Mouse (Mus musculus) limb, embryonic 11.5 days (tissue): ENCODE data around the gene Hmcn1. TPM values are rescaled to one million over a fixed set of nuclear protein-coding genes. Genes with fewer than 3 reads are reported as not detected.

Source experiments
- ATAC-seq: fragments of 200-750 bp; cut with Nextera tagmentation; 2 replicates; pipeline ENCODE4 v1.8.0; 2017; ENCODE audit warnings: low read depth; ENCODE audit not compliant: insufficient number of reproducible peaks, low FRiP score, low TSS enrichment
- DNase-seq: peaks from one replicate; pipeline ENCODE4 v3.0.0-alpha.2; 2015; ENCODE audit warnings: low spot score
- H3K27ac ChIP-seq: fragments of 300-500 bp; sonication (generic); replicated peaks from 2 replicates; pipeline ENCODE4 v1.5.1; 2014; ENCODE audit warnings: low read depth, mild to moderate bottlenecking, low read length
- H3K27me3 ChIP-seq: fragments of 300-500 bp; sonication (generic); 2 replicates; pipeline ENCODE4 v1.6.1; 2014; ENCODE audit warnings: mild to moderate bottlenecking, low read length, mixed read lengths; ENCODE audit not compliant: control insufficient read depth, insufficient read depth
- H3K36me3 ChIP-seq: fragments of 300-500 bp; sonication (generic); 2 replicates; pipeline ENCODE4 v1.6.1; 2014; ENCODE audit warnings: mild to moderate bottlenecking, low read length, moderate library complexity, mixed read lengths; ENCODE audit not compliant: control insufficient read depth, insufficient read depth
- H3K4me1 ChIP-seq: fragments of 300-500 bp; sonication (generic); 2 replicates; pipeline ENCODE4 v1.6.1; 2014; ENCODE audit warnings: low read length, mixed read lengths; ENCODE audit not compliant: control insufficient read depth, insufficient read depth
- H3K4me2 ChIP-seq: fragments of 300-500 bp; sonication (generic); 2 replicates; pipeline ENCODE4 v1.6.1; 2014; ENCODE audit warnings: low read depth, mild to moderate bottlenecking, moderate library complexity; ENCODE audit not compliant: severe bottlenecking
- H3K4me3 ChIP-seq: fragments of 300-500 bp; sonication (generic); 2 replicates; pipeline ENCODE4 v1.5.1; 2014; ENCODE audit warnings: low read depth, low read length
- H3K9ac ChIP-seq: fragments of 300-500 bp; sonication (generic); 2 replicates; pipeline ENCODE4 v1.6.1; 2014; ENCODE audit warnings: mild to moderate bottlenecking, low read length
- H3K9me3 ChIP-seq: fragments of 300-500 bp; sonication (generic); 2 replicates; pipeline ENCODE4 v1.6.1; 2016; ENCODE audit warnings: low read length; ENCODE audit not compliant: control insufficient read depth
- WGBS: fragments of 180-500 bp; shearing (Covaris S2); extraction: QIAGEN DNeasy Blood & Tissue Kit; methylation state at CpG from one replicate; pipeline ENCODE4 v1.1.7; 2014; 5-methylcytosine and 5-hydroxymethylcytosine counted together
- polyA plus RNA-seq: library from polyadenylated mRNA; unstranded; fragments of >200 nt; fragmentation: Nextera tagmentation; extraction: Ambion mirVana; gene quantifications from 2 replicates; pipeline ENCODE4 v1.2.1, GENCODE M21; 2014

The Hmcn1 gene
- polyA plus RNA-seq, 1 experiment from 2014 or later, result 28.0 TPM

DNA sequence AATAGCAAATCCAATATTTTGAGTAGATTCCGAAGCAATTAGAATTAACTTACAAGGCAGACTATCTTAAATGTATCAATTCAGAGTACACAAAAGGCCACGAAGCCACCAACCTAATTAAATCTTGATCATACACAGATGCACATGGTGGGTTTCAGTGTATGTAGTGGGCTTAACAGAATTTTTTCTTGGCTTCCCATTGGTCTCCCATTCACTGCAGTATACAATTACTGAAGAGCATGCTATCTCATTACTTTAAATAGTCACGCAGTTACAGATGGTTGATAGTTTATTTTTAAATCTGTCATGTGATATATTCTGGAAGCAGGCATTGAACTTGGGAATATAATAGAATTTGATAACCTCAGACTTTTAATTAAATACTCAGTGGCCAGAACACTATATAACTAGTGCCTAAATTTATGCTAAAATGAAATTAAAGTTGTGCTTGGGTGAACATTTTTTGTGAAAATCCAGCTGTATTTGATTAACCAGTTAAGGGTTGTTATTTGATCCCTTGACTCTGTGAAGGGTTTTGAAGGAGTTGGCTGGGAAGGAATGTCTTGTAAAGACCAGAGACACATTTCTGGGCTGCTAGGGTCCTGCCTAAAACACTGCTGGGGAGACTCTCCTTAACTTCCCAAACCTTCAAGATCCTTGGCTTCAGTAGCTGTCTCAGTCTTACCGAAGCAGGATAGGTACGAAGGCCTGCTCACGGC, 455.7 kb downstream of the Hmcn1 start:
- no peaks in the 10 kb centered on the region for H3K9me3 ChIP-seq
- H3K9ac ChIP-seq, result no peak overlapping the region
- peak; percentile 55 for ATAC-seq
- 38% methylated on average over 6 of the region's 6 CpGs for WGBS
- no peak overlapping the region for H3K4me2 ChIP-seq
- H3K27me3 ChIP-seq, result no peaks in the 10 kb centered on the region
- no peak overlapping the region for H3K4me3 ChIP-seq
- DNase-seq, result peak; percentile 41
- peaks cover 18% of the 10 kb centered on the region; the same call in 1 of the 2 replicates for H3K4me1 ChIP-seq
- no peaks in the 10 kb centered on the region for H3K36me3 ChIP-seq
- peak overlapping the region; percentile 68 for H3K27ac ChIP-seq

- H3K4me1 ChIP-seq, result peaks cover 18% of the 10 kb centered on the region; the same call in 1 of the 2 replicates
- no peak overlapping the region for H3K4me3 ChIP-seq
- H3K27me3 ChIP-seq, result no peaks in the 10 kb centered on the region
- H3K9me3 ChIP-seq, result no peaks in the 10 kb centered on the region
- 36% methylated on average over 16 of the region's 16 CpGs for WGBS
- ATAC-seq (peak; percentile 46), DNase-seq (peak; percentile 58)
- peak overlapping the region; percentile 81 for H3K27ac ChIP-seq
- H3K4me2 ChIP-seq, result no peak overlapping the region
- no peak overlapping the region for H3K9ac ChIP-seq
- no peaks in the 10 kb centered on the region for H3K36me3 ChIP-seq
Observed at GRCm38 (mm10) chr1:150535770-150536534, 457.3 kb downstream of the Hmcn1 start.

DNA sequence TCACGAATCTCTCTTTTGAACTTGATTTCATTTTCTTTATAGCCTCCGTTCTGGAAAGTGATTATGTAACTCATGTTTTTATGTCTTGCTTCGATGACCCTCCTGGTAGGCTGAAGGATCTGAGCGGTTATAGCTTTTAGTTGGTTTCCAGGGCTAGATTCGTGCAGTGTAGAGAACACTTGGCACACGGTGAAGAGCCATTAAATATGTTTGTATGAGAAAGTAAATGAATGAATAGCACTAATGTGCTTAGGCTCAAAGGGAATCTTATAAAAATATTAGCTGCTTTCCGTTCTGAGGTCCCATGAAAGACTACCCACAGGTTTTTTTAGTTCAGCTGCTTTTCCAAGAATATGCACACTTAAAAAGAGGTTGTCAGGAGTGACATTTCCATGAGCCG, 458.6 kb downstream of the Hmcn1 start:
- 94% methylated on average over 8 of the region's 8 CpGs for WGBS
- no peak overlapping the region for H3K4me2 ChIP-seq
- no peaks in the 10 kb centered on the region for H3K9me3 ChIP-seq
- no peaks in the 10 kb centered on the region for H3K27me3 ChIP-seq
- DNase-seq, result no peak
- no peaks in the 10 kb centered on the region for H3K36me3 ChIP-seq
- ATAC-seq, result no peak
- peaks cover 18% of the 10 kb centered on the region; the same call in 1 of the 2 replicates for H3K4me1 ChIP-seq
- H3K27ac ChIP-seq, result no peak overlapping the region
- H3K4me3 ChIP-seq, result no peak overlapping the region
- no peak overlapping the region for H3K9ac ChIP-seq

DNA sequence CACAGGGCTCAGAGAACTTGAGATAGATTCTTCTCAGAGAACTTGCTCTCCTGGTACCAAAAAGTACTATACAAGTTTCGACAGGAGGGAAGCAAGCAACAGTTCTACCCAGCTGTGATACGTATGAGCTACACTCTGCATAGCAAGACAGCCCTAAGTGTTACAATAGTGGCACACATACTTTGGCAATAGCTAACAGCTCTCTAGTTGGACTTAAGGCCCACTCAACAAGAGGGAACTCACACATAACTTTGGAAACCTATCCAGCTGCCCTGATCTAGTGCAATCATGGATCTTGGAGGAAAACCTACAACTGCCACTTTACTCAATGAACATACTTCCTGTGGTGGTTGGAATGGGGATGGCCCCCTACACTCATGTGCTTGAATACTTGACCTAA, 480.2 kb downstream of the Hmcn1 start:
- Histone ChIP-seq H3K9ac (no peak overlapping the region), H3K4me3 (no peak overlapping the region), H3K4me2 (no peak overlapping the region), H3K4me1 (no peaks in the 10 kb centered on the region), H3K9me3 (no peaks in the 10 kb centered on the region), H3K27me3 (no peaks in the 10 kb centered on the region), H3K27ac (no peak overlapping the region), H3K36me3 (no peaks in the 10 kb centered on the region)
- DNase-seq (no peak), ATAC-seq (no peak)
- 96% methylated on average over 2 of the region's 2 CpGs for WGBS

Other genes starting within 250 kb of the Hmcn1 start
- 0.44 and 0.57 TPM in 2 replicates for gene Gm47985, start 189.1 kb upstream of the Hmcn1 start, polyA plus RNA-seq
- 0.24 and 0.38 TPM in 2 replicates for gene Gm8947, start 198.9 kb upstream of the Hmcn1 start, polyA plus RNA-seq
- not detected in 2 replicates for gene Gm47995, start 205.0 kb upstream of the Hmcn1 start, polyA plus RNA-seq
- gene 3110040M04Rik, start 210.7 kb upstream of the Hmcn1 start, polyA plus RNA-seq, result 0.65 TPM in 1 of 2 replicates, not detected in the other
- gene Gm47996, start 216.7 kb upstream of the Hmcn1 start, polyA plus RNA-seq, result 0.24 TPM in 1 of 2 replicates, not detected in the other